Mouse (Mus musculus): ENCODE data around the gene Scfd2.

GRCm38 (mm10) chr5:74530785-74531184 is 774 bp downstream of the Scfd2 start:
- TF ChIP-seq EP300 (IDR thresholded peaks at IDR 0.05; ENCODE audit: low read depth) (no peak), CTCF (IDR thresholded peaks at IDR 0.05; ENCODE audit: low read depth) (no peak)
